Mouse (Mus musculus): ENCODE measurements around the gene Myo10.

Myo10 gene

GRCm38 (mm10) chr15:25652368-25652767 lies 30.0 kb downstream of the Myo10 start:
- DNase-seq (ENCODE audit: low spot score in 2 of 2) = no peak

- DNase-seq (ENCODE audit: low spot score in 2 of 2) = no peak
These were observed 30.6 kb downstream of the Myo10 start for GRCm38 (mm10) chr15:25652933-25653332.

DNA sequence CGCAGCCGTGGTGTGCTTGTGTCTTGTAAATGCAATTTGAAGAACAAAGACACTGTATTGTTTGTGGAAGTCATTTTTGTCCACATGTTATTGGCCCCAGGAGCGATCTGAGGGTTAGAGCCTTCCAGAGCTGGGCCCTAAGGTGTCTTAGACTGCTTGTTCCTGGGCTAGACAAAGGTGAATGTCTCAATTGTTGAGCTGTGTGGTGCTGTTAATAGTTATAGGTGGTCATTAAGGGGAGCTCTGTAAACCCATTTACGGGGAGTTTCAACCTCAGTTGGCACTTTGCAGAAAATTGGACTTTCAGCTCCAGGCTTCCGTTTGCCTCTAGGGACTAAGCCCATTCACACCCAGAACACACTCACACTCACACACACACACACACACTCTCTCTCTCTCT lies 31.4 kb downstream of the Myo10 start:
- DNase-seq (ENCODE audit: low spot score in 2 of 2) = no peak

DNA sequence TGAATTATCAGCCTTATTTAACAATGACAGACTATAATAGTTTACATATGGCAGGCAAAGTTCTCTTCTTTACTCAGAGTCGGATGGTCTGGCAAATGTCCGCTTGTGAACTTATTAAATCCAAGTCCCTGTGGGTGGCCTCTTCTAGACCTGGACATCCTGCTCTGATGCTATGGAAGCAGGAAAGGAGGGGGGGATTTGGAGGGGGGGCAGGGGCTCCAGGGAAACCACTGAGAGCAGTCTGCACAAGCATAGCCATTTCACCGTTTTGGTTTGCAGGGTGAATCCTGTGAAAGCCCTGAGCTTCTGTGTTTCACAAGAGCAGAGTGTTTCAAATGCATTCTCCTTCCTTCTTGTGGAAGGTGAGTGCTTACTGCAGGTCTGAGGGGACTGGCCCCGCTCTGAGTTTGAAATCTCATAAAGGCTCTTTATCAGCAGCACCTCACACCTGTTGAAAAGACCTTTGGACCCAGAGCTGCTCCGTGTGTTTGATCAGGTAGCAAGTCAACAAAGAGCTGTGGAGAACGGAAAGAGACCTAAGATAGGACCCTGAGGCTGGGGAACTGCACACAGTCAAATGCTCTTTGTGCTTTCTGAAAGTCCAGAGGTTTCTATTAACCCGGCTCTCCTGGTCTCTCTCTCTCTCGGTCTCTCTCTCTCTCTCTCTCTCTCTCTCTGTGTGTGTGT lies 40.7 kb downstream of the Myo10 start:
- DNase-seq (ENCODE audit: low spot score in 2 of 2) = no peak

DNA sequence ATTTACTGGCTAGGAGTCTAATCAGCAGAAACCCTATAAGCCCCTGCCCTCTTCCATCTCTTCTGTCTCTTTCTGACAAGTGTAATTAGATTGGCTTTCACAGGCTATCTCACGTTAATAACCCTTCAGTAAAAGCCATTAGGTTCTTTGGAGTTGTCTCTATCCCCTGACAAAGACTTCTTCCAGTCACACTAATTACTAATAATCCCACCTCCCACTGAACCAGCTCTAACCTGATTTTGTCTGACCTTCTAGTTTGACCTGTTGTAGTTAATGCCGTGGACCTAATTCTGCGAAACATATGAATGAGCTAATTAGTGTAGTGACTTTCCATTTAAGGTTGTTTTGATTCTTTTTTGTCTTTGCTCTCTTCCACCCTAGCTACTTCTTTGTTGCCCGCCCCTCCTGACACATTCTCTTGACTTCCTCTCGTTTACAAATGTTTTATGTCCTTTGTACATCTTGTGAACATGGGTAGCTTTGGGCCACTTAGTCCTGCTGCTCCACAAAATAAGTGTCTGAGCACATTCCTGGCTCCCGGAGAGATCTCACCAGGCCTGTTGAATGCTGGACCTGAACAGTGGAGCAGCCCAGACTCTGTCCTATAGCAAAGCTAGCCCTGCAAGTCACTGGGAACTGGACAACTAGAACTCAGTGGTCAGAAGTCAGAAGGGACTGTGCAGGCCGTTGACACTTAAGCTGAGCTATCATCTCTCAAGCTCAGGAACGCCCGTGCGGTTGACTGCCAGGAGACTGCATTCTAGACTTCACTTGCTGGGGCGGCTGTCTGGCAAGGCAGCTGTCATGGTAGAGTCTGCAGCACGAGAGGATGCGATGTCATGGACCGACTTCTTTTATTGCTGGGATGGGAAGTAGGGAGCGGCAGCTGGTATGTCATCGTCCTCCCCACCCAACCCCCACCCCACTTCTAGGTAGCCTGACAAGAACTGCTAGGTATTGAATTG lies 47.2 kb downstream of the Myo10 start:
- no peak for DNase-seq (ENCODE audit: low spot score in 2 of 2)

GRCm38 (mm10) chr15:25673231-25673980 lies 51.1 kb downstream of the Myo10 start:
- no peak for DNase-seq (ENCODE audit: low spot score in 2 of 2)

GRCm38 (mm10) chr15:25674099-25674931 lies 52.0 kb downstream of the Myo10 start:
- no peak for DNase-seq (ENCODE audit: low spot score in 2 of 2)

GRCm38 (mm10) chr15:25674932-25675250 lies 52.6 kb downstream of the Myo10 start:
- DNase-seq (ENCODE audit: low spot score in 2 of 2) = no peak

- no peak for DNase-seq (ENCODE audit: low spot score in 2 of 2)
These were observed 53.0 kb downstream of the Myo10 start for GRCm38 (mm10) chr15:25675359-25675758.

DNA sequence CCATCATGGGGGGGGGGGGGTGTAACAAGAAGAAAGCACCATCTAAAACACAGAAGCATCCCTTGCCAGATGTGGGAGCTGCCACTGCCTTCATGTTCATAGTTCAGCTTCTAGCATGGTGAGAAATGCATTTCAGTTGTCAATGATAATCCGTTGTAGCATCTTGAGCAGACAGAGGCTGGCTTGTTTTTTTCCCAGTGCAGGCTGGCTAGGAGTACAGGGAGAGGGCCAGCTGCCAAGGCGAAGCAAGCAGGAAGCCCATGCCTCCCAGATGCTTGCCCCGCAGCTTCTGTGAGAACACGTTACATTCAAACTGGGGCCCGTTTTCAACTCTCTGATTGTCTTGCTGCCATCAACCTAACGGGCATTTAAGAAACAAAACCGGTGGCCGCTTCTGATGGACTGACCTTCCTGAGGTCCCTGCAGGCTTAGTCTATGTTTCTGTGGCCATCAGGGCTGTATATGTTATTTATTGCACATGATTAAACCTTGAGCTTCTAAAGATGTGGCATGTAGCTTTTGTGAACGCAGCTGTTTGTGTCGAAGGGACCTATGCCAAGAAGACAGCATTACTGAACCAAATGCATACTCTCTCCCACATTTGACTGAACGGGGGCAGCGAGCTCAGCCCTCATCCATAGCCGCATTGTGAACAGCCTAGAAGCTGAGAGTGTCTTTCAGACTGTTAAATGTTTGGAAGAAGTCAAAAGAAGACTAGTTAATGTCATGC lies 53.9 kb downstream of the Myo10 start:
- DNase-seq (ENCODE audit: low spot score in 2 of 2) = no peak

- DNase-seq (ENCODE audit: low spot score in 2 of 2) = no peak
These were observed 56.8 kb downstream of the Myo10 start for GRCm38 (mm10) chr15:25679081-25679480.

DNA sequence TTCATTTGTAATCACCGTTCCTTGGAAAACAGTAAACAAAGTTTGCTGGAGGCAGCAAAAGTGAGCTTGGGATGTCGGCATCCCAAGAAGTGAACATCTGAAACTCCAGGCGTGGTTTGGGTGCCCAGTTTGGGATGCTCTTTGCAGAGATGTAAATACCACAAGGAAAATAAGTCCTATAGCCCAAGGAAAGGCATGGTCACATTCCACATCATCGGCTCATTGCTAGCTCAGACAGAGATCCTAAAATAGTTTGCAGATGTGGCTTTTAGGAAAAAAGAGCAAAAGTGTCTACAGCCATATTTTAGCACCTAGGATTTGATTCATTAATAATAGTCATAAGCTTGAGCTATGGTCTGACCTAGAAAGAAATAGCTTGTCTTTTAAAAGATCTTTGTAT lies 57.3 kb downstream of the Myo10 start:
- DNase-seq (ENCODE audit: low spot score in 2 of 2) = no peak

DNA sequence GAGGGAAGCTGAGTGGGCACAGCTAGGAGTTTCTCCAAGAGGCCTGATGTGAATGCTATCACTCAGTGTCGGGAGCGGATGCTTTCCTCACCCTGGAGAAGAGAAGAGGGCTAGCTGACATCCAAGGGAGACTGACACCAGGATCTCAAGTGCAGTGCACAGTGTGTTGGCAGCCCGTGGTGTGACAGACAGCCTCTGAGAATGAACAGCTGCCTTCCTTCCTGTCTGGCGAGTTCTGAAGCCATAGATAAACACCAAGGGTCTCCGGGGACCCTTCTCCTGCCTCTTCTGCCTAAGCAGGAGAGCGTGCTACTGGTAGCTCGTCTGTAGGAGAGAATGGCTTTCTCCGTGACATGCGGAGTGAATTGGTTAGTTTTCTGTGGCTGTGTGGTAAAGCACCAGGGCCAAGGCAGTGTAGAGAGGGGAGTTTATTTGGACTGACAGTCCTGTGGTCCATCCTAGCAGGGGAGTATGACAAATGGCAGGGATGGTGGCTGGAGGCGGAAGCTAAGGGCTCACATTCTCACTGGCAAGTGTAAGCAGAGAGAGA lies 58.0 kb downstream of the Myo10 start:
- no peak for DNase-seq (ENCODE audit: low spot score in 2 of 2)

- DNase-seq (ENCODE audit: low spot score in 2 of 2) = no peak
These were observed 60.7 kb downstream of the Myo10 start for GRCm38 (mm10) chr15:25682953-25683507.

DNA sequence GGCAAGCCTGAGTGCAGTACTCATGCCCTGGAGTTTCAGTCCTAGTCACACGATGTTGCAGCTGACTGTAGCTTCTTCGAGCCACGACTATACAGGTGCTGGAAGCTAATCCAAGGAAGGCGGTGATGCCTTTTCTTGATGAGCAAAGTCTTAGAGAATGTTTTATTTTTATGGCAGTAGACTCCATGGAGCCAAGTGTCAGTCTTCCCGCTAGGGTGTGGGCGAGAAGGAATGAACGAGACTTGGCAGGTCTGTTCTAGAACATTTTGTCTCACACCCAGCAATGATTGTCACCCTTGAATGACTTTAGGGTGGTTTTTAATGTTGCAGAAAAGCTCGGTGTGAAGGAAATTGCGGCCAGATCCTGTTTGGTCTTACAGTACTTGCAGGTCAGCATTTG lies 62.9 kb downstream of the Myo10 start:
- no peak for DNase-seq (ENCODE audit: low spot score in 2 of 2)

- no peak for DNase-seq (ENCODE audit: low spot score in 2 of 2)
These were observed 66.3 kb downstream of the Myo10 start for GRCm38 (mm10) chr15:25688424-25689283.

- no peak for DNase-seq (ENCODE audit: low spot score in 2 of 2)
These were observed 67.2 kb downstream of the Myo10 start for GRCm38 (mm10) chr15:25689477-25689876.

DNA sequence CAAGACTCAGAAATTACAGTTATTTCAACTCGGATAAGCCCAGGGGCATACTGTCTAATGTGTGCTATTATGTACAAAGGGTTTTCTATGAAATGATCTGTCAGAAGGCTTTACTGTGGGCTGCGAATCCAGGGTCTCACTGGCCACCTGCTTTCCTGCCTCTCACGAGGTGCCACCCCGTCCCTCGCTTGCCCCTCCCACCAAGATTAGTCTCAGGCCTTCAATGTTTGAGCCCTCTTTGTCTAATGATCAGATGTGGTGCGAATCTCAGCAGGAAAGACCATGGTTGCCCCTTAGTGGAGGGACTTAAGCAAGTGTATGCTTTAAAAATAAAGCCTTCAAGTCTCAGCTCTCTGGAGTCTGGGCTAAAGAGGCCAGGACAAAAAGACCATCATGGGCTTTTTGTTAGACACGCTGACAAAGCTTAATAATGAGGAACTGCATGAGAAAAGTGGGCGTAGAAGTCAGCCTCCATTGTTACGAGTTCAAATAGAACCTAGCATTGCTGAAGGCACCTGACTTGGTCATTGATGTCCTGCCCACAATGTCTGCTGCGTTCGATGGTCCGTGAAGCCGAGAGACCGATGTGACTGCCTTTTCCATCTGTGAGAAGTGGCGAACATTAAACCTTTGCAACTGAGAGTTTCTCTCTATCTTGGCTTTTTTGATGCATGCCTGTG lies 67.9 kb downstream of the Myo10 start:
- no peak for DNase-seq (ENCODE audit: low spot score in 2 of 2)

GRCm38 (mm10) chr15:25690746-25691105 lies 68.4 kb downstream of the Myo10 start:
- no peak for DNase-seq (ENCODE audit: low spot score in 2 of 2)
